Mouse (Mus musculus) neural tube, embryonic 14.5 days (tissue): ENCODE results near the gene Ciapin1. TPM values are rescaled to one million over a fixed set of nuclear protein-coding genes. Genes with fewer than 3 reads are reported as not detected.

Experiments
- ATAC-seq: fragments of 200-750 bp; cut with Nextera tagmentation; 2 replicates; pipeline ENCODE4 v1.8.0; 2017; ENCODE audit warnings: low read depth, mild to moderate bottlenecking, moderate TSS enrichment, moderate library complexity
- H3K27ac ChIP-seq: fragments of 300-500 bp; sonication (generic); 2 replicates; pipeline ENCODE4 v1.5.1; 2014; ENCODE audit warnings: low read depth, mild to moderate bottlenecking, control low read depth, low read length, moderate library complexity, mixed read lengths
- H3K27me3 ChIP-seq: fragments of 300-500 bp; sonication (generic); 2 replicates; pipeline ENCODE4 v1.6.1; 2014; ENCODE audit warnings: low read length; ENCODE audit not compliant: control insufficient read depth, insufficient read depth
- H3K36me3 ChIP-seq: fragments of 300-500 bp; sonication (generic); 2 replicates; pipeline ENCODE4 v1.6.1; 2014; ENCODE audit warnings: low read length, mixed read lengths; ENCODE audit not compliant: control insufficient read depth, insufficient read depth
- H3K4me1 ChIP-seq: fragments of 300-500 bp; sonication (generic); 2 replicates; pipeline ENCODE4 v1.6.1; 2014; ENCODE audit warnings: low read length; ENCODE audit not compliant: control insufficient read depth, insufficient read depth
- H3K4me2 ChIP-seq: fragments of 300-500 bp; sonication (generic); 2 replicates; pipeline ENCODE4 v1.6.1; 2014; ENCODE audit warnings: mild to moderate bottlenecking, low read depth, low read length, control low read depth
- H3K4me3 ChIP-seq: fragments of 300-500 bp; sonication (generic); 2 replicates; pipeline ENCODE4 v1.5.1; 2014; ENCODE audit warnings: low read depth, low read length, control low read depth, mixed read lengths
- H3K9ac ChIP-seq: fragments of 300-500 bp; sonication (generic); replicated peaks from 2 replicates; pipeline ENCODE4 v1.6.1; 2014; ENCODE audit warnings: low read depth, mild to moderate bottlenecking, control low read depth, low read length, mixed read lengths
- H3K9me3 ChIP-seq: fragments of 300-500 bp; sonication (generic); 2 replicates; pipeline ENCODE4 v1.6.1; 2016; ENCODE audit warnings: low read length; ENCODE audit not compliant: control insufficient read depth
- WGBS: fragments of 180-500 bp; shearing (Covaris S2); extraction: QIAGEN DNeasy Blood & Tissue Kit; methylation state at CpG from one replicate; pipeline ENCODE4 v1.1.7; 2014; 5-methylcytosine and 5-hydroxymethylcytosine counted together
- polyA plus RNA-seq: library from polyadenylated mRNA; unstranded; fragments of >200 nt; fragmentation: Nextera tagmentation; extraction: Ambion mirVana; gene quantifications from 2 replicates; pipeline ENCODE4 v1.2.1, GENCODE M21; 2014

The Ciapin1 gene
- polyA plus RNA-seq, 1 experiment from 2014 or later = 149 TPM

DNA sequence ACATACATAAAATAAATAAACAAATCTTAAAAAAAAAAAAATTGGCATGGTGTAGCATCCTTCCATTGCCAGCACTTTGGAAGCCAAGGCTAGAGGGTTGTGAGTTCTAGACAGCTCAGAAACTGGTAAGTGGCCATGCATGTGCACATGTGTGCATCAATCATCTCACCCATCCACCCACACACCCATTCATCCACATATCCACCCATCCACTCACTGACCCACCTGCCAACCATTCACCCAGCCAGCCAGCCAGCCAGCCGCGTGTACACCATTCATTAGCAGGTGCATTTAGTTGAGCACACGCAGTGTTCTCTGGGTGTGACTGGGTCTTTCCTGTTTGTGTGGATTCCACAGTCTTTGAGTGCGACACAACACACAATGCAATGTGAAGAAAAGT is 32.3 kb downstream of the Ciapin1 start:
- ATAC-seq = no peak
- WGBS = 57% methylated on average over 4 of the region's 4 CpGs
- Histone ChIP-seq H3K4me1 (no peaks in the 10 kb centered on the region), H3K9ac (no peak overlapping the region), H3K27ac (no peak overlapping the region), H3K4me2 (no peak overlapping the region), H3K9me3 (no peaks in the 10 kb centered on the region), H3K36me3 (no peaks in the 10 kb centered on the region), H3K27me3 (no peaks in the 10 kb centered on the region), H3K4me3 (no peak overlapping the region)

DNA sequence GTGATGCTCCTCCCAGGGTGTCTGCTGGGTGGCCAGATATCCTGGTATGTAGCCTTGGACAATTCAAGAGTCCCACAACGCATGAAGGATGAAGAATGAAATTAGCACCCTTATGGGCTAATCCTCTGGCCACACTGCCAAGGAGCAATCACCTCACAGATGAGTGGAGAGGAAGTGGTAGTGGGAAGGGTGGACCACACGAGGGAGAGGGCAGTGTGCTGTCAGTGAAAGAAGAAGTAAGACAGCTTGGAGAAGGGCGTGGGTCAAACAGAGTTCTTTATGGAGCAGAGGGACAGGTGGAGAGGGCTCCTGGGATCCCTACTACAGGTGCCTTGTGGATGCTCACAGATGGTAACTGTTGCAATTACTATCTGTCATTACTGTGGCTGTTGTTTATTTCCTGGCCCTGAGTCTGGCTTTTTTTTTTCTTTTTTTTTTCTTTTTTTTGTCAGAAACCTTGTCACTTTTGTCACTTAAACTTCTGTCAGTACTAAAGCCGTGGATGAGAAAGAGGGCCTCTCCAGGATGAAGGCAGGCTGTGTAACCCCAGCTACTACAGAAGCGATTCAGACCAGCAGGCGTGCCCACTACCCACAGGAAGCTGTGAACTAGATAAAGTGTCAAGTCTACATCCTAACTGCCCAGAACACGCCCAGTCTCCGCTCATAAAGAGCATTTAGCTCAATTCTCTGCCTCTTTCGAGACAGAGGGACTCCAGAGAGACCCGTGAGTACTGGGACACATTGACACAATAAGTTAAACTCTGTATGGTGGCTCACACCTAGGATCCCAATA is 33.4 kb downstream of the Ciapin1 start:
- 76% methylated on average over 10 of the region's 10 CpGs for WGBS
- no peaks in the 10 kb centered on the region for H3K27me3 ChIP-seq
- H3K9ac ChIP-seq = no peak overlapping the region
- H3K36me3 ChIP-seq = no peaks in the 10 kb centered on the region
- no peaks in the 10 kb centered on the region for H3K9me3 ChIP-seq
- H3K4me1 ChIP-seq = no peaks in the 10 kb centered on the region
- no peak overlapping the region for H3K4me3 ChIP-seq
- no peak for ATAC-seq
- H3K4me2 ChIP-seq = no peak overlapping the region
- H3K27ac ChIP-seq = no peak overlapping the region

DNA sequence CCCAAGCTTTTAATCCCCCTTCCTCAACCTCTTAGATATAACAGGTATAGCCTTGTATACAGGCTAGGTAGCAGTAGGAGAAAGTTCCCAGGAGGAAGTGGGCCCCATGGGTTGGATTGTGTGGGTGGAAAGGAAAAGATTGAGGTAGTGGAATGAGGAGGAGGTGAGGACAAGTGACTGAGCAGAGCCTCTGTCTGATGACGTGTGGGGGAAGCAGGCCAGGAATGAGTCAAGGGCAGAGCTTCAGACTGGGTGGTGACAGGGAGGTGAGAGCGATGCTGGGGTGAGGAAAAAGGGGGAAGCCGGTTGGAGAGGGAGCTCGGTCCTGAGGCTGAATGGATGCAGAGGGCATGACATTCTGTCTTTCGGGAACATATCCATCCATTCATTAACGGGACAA is 34.6 kb downstream of the Ciapin1 start:
- Histone ChIP-seq H3K4me1 (no peaks in the 10 kb centered on the region), H3K4me3 (no peak overlapping the region), H3K9me3 (no peaks in the 10 kb centered on the region), H3K9ac (no peak overlapping the region), H3K27ac (no peak overlapping the region), H3K36me3 (no peaks in the 10 kb centered on the region), H3K4me2 (no peak overlapping the region), H3K27me3 (no peaks in the 10 kb centered on the region)
- ATAC-seq = no peak
- 80% methylated on average over 6 of the region's 6 CpGs for WGBS

DNA sequence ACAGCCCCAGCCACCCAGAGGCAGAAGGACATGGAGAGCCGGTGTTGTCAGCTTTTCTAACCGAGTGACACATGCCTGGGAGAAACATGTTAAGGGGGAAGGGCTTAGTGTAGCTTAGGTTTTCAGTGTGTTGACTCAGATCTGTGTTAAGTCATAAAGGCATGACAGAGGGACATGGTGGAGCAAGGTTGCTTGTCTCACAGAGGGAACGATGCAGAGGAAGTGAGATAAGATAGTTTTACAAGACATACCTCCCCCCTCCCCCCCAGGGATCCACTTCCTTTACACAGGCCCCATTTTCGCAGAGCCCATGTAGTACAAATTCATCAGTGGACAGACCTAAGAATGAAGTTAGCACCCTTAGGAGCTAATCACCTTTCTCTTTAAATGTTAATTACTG is 35.8 kb downstream of the Ciapin1 start:
- no peaks in the 10 kb centered on the region for H3K4me1 ChIP-seq
- no peak overlapping the region for H3K9ac ChIP-seq
- H3K27ac ChIP-seq = no peak overlapping the region
- no peak overlapping the region for H3K4me3 ChIP-seq
- 90% methylated on average over 4 of the region's 4 CpGs for WGBS
- H3K9me3 ChIP-seq = no peaks in the 10 kb centered on the region
- no peaks in the 10 kb centered on the region for H3K36me3 ChIP-seq
- H3K4me2 ChIP-seq = no peak overlapping the region
- no peak for ATAC-seq
- H3K27me3 ChIP-seq = no peaks in the 10 kb centered on the region

DNA sequence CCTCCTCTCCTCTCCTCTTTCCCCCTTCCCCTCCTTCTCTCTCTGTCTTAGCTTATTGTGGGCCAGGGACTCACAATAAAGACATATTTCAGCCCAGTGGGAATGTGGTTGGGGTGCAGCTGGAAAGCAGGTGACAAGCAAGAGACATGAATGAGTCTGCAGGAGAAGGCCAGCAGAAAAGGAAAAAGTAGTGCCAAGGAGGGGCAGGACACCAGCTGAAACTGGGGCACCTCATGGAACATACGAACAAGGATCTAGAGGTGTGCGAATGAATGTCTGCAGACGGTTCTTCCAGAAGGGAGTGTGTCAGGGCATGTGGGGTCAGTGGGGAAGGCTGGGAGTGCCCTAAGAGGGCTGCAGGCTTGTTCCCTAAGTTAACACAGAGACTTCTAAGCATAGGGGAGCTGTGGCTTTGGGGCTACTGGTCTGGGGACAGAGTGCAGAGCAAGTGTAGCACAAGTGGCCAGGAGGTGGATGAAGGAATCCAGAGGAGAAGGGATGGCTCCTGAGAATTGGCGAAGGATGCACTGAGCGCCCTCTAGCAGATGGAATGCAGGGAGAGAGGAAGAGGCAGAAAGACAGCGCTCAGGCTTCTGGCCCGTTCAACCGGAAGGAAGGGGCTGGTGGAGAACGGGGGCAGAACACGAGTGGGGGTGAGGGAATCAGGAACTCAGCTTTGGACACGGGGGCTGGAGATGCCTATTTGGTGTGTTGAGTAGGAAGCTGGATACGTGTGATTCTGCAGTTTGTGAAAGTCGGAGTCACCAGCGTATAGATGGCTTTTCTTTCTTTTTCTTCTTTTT is 36.7 kb downstream of the Ciapin1 start:
- Histone ChIP-seq H3K9ac (no peak overlapping the region), H3K36me3 (no peaks in the 10 kb centered on the region), H3K27me3 (no peaks in the 10 kb centered on the region), H3K4me3 (no peak overlapping the region), H3K4me2 (no peak overlapping the region), H3K4me1 (no peaks in the 10 kb centered on the region), H3K9me3 (no peaks in the 10 kb centered on the region), H3K27ac (no peak overlapping the region)
- WGBS = 45% methylated on average over 14 of the region's 14 CpGs
- no peak for ATAC-seq

DNA sequence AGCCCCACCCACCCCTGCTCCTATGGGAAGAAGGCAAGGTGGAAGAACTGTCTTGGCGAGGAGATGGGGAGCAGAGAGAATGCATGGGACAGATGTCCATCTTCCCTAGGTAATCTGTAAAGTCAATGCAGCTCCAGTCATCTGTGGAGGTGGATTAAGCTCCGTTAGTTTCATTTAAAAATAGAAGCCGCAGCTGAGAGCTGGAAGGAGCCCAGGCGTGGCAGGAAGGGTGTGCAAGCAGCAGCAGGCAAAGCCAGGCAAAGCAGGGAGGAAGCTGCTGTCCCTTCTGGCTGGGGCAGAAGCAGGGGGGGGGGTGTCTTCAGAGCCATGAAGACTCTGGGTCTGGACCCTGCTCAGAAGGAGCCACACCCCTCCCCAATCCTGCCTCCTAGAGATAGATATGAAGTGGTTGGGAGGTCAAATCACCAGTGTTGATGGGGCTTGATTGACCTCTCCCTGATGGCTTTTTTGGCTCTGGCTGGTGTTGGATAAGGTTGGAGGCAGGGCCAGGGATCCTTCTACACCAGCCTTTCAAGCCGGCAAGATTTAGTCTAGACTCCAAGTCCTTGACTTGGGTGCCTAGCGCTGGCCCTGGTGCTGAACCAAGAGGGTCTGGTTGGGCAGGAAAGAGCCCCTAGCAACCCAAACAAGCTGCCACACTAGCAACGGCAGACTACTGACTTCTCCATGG is 37.7 kb downstream of the Ciapin1 start:
- H3K27me3 ChIP-seq = no peaks in the 10 kb centered on the region
- no peak overlapping the region for H3K4me2 ChIP-seq
- no peaks in the 10 kb centered on the region for H3K9me3 ChIP-seq
- no peak overlapping the region for H3K27ac ChIP-seq
- no peak for ATAC-seq
- H3K36me3 ChIP-seq = no peaks in the 10 kb centered on the region
- H3K9ac ChIP-seq = no peak overlapping the region
- no peak overlapping the region for H3K4me3 ChIP-seq
- 71% methylated on average over 7 of the region's 7 CpGs for WGBS
- no peaks in the 10 kb centered on the region for H3K4me1 ChIP-seq

DNA sequence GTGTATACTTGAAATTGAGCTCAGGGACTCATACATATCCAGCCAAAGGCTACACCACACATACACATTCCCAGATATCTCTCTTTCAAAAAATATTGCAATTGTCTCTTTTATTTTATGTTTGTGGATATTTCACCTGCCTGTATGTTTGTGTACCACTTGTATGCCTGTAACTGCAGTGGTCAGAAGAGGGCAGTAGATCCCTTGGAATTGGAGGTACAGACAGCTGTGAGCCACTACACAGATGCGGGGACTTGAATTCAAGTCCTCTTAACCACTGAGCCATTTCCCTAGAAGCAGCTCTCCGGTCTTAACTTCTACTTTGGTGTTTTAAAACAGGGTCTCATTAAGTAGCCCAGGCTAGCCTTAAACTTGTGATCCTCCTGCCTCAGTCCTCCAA is 43.4 kb downstream of the Ciapin1 start:
- H3K9ac ChIP-seq = no peak overlapping the region
- no peak overlapping the region for H3K27ac ChIP-seq
- 97% methylated on average over 2 of the region's 2 CpGs for WGBS
- no peaks in the 10 kb centered on the region for H3K9me3 ChIP-seq
- H3K4me1 ChIP-seq = no peaks in the 10 kb centered on the region
- ATAC-seq = no peak
- H3K4me2 ChIP-seq = no peak overlapping the region
- no peaks in the 10 kb centered on the region for H3K27me3 ChIP-seq
- no peaks in the 10 kb centered on the region for H3K36me3 ChIP-seq
- H3K4me3 ChIP-seq = no peak overlapping the region

DNA sequence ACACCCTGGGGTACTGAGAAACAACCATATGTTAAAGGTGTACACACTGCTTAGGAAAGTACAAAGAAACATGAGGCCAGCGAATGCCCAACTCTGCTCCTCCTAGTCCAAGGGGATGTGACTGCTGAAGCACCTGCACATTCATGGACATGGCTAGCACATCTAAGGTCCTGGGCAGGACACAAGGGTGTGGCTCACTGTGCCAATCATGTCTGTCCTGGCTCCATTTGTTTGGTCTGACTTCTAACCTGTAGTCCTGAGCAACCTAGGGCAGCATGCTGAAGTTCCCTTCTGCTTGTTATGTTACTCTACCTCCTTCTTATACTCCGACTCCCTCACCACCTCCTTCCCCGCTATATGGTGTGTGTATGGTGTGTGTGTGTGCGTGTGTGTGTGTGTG is 43.8 kb downstream of the Ciapin1 start:
- no peak overlapping the region for H3K27ac ChIP-seq
- no peak overlapping the region for H3K9ac ChIP-seq
- no peak overlapping the region for H3K4me3 ChIP-seq
- H3K4me2 ChIP-seq = no peak overlapping the region
- WGBS = 91% methylated on average over 4 of the region's 4 CpGs
- no peak for ATAC-seq
- H3K36me3 ChIP-seq = no peaks in the 10 kb centered on the region
- H3K27me3 ChIP-seq = no peaks in the 10 kb centered on the region
- no peaks in the 10 kb centered on the region for H3K9me3 ChIP-seq
- no peaks in the 10 kb centered on the region for H3K4me1 ChIP-seq
